Mouse (Mus musculus): ENCODE measurements around the gene Bckdhb. TPM values are rescaled to one million over a fixed set of nuclear protein-coding genes. Genes with fewer than 3 reads are reported as not detected.

Gene Bckdhb
- 42.2 and 49.1 TPM in 2 replicates for polyA plus RNA-seq (2016; fragmentation: Nextera tagmentation; extraction: Ambion mirVana)

DNA sequence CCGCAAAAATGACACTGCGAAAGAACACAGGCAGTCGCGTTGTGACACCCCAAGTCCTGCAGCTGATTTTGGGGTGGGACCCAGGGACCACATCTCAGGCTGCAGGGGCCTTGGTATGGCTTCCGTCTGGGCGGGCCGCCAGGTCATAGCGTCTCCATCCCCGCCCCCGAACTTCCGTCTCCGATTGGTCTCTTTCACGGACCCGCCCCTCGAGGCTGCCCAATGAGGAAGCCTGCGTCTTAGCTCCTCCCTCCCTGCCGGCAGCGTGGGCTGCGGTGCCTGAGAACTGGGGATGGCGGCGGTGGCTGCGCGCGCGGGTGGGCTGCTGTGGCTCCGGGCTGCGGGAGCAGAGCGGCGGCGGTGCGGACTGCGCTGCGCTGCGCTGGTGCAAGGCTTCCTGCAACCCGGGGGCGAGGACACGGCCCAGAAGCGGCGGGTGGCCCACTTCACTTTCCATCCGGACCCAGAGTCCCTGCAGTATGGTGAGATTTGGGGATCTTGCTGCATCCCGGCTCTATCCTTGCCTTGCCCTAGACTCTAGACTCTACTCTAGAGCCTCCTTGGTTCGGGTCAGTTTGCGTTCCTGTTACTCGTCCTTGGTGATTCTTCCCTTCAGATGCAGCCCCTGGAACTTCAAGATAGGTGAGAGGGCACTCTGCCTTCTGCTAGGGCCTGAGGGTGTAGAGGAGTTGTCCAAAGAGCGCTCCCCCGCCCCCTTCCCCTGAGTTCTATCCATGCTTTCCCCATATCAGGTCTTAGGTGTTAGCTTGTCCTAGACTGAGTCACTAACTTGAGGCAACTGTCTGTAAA lies at the start of gene Bckdhb:
Gene Bckdhb (plus strand): TSS at position 268 of the 810 bp plus-strand sequence.
- peak; percentile 100 for ATAC-seq (ENCODE audit: low FRiP score)
- H3K9me3 ChIP-seq: no peaks in the 10 kb centered on the region
- H3K4me2 ChIP-seq: peak within 1 kb of the TSS; percentile 66
- 1% methylated on average over 44 of the region's 46 CpGs for WGBS
- H3K4me1 ChIP-seq: peaks cover 5% of the 10 kb centered on the region
- H3K36me3 ChIP-seq (replicated peaks): no peaks in the 10 kb centered on the region
- H3K27ac ChIP-seq: no peak within 1 kb of the TSS
- peak within 1 kb of the TSS; percentile 61 for H3K4me3 ChIP-seq (replicated peaks)
- peak within 1 kb of the TSS; percentile 54 for H3K9ac ChIP-seq
- H3K27me3 ChIP-seq: no peaks in the 10 kb centered on the region

DNA sequence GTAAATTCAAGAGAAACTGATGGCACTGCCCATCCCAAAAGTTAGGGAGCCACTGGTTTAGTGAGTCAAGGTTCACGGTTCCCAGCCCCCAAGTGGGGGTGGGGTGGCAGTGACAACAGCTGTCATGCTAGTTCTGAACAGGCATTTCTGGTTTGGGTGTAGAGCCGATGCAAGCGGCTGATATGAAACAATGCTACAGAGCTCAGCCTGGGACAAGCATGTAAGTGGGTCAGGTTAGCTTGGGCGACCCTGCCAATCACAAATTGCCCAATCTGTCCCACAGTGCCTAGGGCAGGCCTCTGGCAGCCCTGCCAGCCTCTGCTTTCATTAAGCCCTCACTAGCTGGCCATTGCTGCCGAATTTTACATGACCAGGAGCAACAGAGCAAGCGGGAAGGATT lies 42.8 kb upstream of the Bckdhb start:
- no peak overlapping the region for H3K27ac ChIP-seq
- 81% methylated on average over 6 of the region's 6 CpGs for whole genome bisulfite sequencing
- no peaks in the 10 kb centered on the region for H3K4me1 ChIP-seq
- no peaks in the 10 kb centered on the region for H3K27me3 ChIP-seq
- H3K4me2 ChIP-seq: no peak overlapping the region
- no peak overlapping the region for H3K9ac ChIP-seq
- H3K4me3 ChIP-seq (replicated peaks): no peak overlapping the region
- H3K36me3 ChIP-seq (replicated peaks): 0 out of 2 replicates have a peak, but pooled peaks cover 3% of the 10 kb centered on the region
- H3K9me3 ChIP-seq: no peaks in the 10 kb centered on the region
- ATAC-seq (ENCODE audit: low FRiP score): no peak

DNA sequence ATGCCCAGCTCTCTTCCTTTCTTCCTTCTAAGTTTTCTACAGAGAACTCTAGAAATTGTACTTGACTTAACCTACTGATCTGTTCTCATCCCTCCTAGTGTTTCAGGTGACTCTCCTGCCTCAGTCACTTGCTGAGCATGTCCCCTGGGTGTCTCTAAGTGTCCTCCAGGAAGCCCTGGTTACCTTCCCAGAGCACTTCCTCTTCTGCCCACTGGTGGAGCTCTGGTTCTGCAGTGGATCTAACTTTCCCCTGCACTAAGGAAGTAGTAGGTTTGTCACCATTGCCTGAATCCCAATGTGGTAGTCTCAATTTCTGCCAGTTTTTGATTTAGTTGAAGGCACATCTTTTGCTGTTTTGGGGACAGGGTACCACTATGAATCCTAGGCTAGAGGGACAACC lies 38.8 kb upstream of the Bckdhb start:
- no peaks in the 10 kb centered on the region for H3K27me3 ChIP-seq
- H3K36me3 ChIP-seq (replicated peaks): 0 out of 2 replicates have a peak, but pooled peaks cover 3% of the 10 kb centered on the region
- ATAC-seq (ENCODE audit: low FRiP score): no peak
- H3K4me2 ChIP-seq: no peak overlapping the region
- H3K9me3 ChIP-seq: no peaks in the 10 kb centered on the region
- H3K27ac ChIP-seq: no peak overlapping the region
- H3K9ac ChIP-seq: no peak overlapping the region
- no peaks in the 10 kb centered on the region for H3K4me1 ChIP-seq
- no peak overlapping the region for H3K4me3 ChIP-seq (replicated peaks)

DNA sequence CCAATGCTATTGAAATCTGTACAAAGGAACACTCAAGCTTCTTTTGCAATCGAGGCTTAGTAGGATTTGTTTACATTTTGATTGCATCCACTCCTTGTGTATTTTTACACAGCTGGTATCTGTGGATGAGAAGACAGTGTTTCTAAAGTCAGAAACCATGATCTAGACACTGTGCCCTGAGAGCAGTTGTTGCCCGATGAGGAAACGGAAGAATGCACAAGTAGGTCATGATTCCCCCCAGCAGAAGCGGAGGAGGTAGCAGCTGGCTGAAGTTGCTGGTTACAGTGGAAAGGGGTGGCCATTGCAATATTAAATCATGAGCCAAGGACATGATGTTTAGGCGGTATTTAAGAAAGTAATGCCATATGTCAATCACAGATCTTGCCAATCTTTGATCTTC lies 36.7 kb upstream of the Bckdhb start:
- H3K9ac ChIP-seq: no peak overlapping the region
- 87% methylated on average over 5 of the region's 5 CpGs for WGBS
- ATAC-seq (ENCODE audit: low FRiP score): no peak

DNA sequence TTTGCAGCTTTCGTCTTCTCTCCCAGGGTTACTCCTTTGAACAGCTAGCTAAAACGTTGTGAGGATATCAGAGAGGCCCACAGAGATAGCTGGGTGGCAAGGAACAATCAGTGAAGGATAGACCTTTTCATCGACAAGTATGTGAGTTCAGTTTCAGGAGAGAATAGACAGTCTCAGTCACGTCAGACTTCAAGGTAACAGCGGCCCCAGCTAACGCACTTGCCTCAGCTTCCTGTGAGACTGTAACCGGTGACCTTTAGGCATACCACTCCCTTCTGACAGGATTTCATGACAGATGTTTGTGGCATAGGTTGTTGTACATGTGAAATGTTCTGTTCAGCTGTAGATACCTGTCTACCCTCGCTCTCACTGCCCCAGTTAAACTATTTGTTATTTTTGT lies 31.9 kb upstream of the Bckdhb start:
- no peak overlapping the region for H3K4me2 ChIP-seq
- no peaks in the 10 kb centered on the region for H3K27me3 ChIP-seq
- no peaks in the 10 kb centered on the region for H3K9me3 ChIP-seq
- ATAC-seq (ENCODE audit: low FRiP score): no peak
- no peak overlapping the region for H3K27ac ChIP-seq
- WGBS: 81% methylated on average over 8 of the region's 8 CpGs
- H3K4me1 ChIP-seq: no peaks in the 10 kb centered on the region
- no peak overlapping the region for H3K4me3 ChIP-seq (replicated peaks)
- no peaks in the 10 kb centered on the region for H3K36me3 ChIP-seq (replicated peaks)
- H3K9ac ChIP-seq: no peak overlapping the region

More for the DNA sequence above, 36.7 kb upstream of the Bckdhb start:
- Histone ChIP-seq H3K27me3 (no peaks in the 10 kb centered on the region), H3K27ac (no peak overlapping the region), H3K9me3 (no peaks in the 10 kb centered on the region), H3K4me2 (no peak overlapping the region), H3K4me3 (replicated peaks) (no peak overlapping the region), H3K4me1 (no peaks in the 10 kb centered on the region), H3K36me3 (replicated peaks) (0 out of 2 replicates have a peak, but pooled peaks cover 3% of the 10 kb centered on the region)

DNA sequence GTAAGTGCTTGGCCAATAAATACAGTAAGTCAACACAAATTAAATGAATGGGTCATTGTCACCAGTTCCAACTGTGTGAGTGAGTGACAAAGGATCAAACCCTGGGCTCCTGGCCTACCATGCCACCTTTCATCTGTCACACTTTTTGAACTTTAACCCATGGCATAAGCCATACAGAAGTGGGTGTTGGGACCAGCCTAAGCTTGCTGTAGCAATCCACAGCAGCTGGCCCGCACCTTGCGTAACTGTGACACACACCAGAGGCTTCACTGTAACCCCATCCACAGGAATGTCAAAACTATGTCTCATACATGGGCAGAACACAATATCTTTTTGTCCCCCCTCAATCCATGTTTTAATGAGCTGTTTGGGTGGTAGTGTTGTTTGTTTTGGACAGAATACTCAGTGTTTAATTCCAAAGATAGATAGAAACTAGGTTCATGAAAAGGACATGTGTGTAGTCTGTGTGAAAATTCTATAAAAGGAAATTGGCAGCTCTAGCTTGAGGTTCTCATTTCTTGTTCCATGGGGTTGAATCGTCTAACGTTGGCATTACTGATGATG lies 31.1 kb upstream of the Bckdhb start:
- ATAC-seq (ENCODE audit: low FRiP score): no peak
- WGBS: 90% methylated on average over 4 of the region's 4 CpGs
- no peak overlapping the region for H3K27ac ChIP-seq
- H3K4me1 ChIP-seq: no peaks in the 10 kb centered on the region
- no peaks in the 10 kb centered on the region for H3K36me3 ChIP-seq (replicated peaks)
- no peaks in the 10 kb centered on the region for H3K27me3 ChIP-seq
- H3K4me3 ChIP-seq (replicated peaks): no peak overlapping the region
- H3K4me2 ChIP-seq: no peak overlapping the region
- H3K9me3 ChIP-seq: no peaks in the 10 kb centered on the region
- no peak overlapping the region for H3K9ac ChIP-seq

DNA sequence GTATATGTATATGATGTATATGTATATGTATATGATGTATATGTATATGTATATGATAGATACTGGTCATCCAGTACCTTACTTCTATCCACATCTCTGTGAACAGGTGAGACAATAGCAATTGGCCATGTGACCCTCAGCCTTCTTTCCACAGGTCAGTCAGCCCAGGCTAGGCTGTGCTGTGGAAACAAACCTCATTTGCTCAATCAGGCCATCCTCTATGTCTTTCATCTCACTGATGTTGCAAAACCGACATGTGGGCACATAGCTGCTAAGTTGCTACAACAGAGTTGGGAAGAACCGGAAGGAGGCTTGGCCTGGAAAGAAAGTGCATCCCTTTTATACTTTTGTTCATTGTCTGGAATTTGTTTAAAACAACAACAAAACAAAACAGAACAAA lies 22.9 kb upstream of the Bckdhb start:
- 84% methylated on average over 2 of the region's 2 CpGs for WGBS
- Histone ChIP-seq H3K4me3 (replicated peaks) (no peak overlapping the region), H3K9ac (no peak overlapping the region), H3K27ac (no peak overlapping the region), H3K27me3 (no peaks in the 10 kb centered on the region), H3K36me3 (replicated peaks) (no peaks in the 10 kb centered on the region), H3K4me2 (no peak overlapping the region), H3K9me3 (no peaks in the 10 kb centered on the region), H3K4me1 (no peaks in the 10 kb centered on the region)
- ATAC-seq (ENCODE audit: low FRiP score): no peak

DNA sequence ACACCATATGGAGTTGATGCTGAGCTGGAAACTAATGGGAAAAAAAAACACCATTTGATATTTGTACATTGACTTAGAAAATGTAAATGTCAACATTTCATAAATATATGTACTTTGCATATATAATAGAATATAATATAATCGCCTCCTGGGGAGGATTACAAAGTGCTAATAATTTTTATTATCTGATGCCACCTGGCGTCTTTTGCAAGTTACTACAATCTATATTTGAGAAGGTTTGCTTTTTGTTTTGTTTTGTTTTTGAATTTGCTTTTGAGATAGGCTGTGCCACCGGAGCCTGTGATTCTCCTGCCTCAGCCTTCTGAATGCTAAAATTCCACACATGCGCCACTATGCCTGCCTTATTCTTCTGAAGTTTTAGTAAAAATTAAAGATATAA lies 19.1 kb upstream of the Bckdhb start:
- Histone ChIP-seq H3K4me1 (no peaks in the 10 kb centered on the region), H3K9me3 (no peaks in the 10 kb centered on the region), H3K27me3 (no peaks in the 10 kb centered on the region), H3K4me2 (no peak overlapping the region), H3K36me3 (replicated peaks) (no peaks in the 10 kb centered on the region), H3K27ac (no peak overlapping the region), H3K4me3 (replicated peaks) (no peak overlapping the region), H3K9ac (no peak overlapping the region)
- WGBS: 72% methylated on average over 4 of the region's 4 CpGs
- no peak for ATAC-seq (ENCODE audit: low FRiP score)

DNA sequence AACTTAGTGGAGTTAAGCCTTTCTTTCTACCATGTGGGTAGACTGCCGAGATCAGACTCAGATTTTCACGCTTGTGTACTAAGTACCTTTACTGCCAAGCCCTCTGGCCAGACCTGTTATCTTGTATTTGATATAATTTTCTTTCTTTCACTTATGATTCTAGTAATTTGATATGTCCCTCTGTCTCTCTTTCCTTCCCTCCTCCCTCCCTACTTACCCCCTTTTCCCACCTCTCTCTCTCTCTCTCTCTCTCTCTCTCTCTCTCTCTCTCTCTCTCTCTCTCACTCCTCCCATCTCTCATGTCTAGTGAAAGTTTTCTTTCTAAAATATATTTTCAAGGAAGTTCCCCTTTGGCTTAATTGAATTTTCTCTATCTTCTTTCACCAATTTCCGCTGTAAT lies 17.9 kb upstream of the Bckdhb start:
- H3K4me2 ChIP-seq: no peak overlapping the region
- no peaks in the 10 kb centered on the region for H3K36me3 ChIP-seq (replicated peaks)
- no peak for ATAC-seq (ENCODE audit: low FRiP score)
- H3K27me3 ChIP-seq: no peaks in the 10 kb centered on the region
- 85% methylated on average over 3 of the region's 3 CpGs for WGBS
- no peaks in the 10 kb centered on the region for H3K4me1 ChIP-seq
- no peak overlapping the region for H3K4me3 ChIP-seq (replicated peaks)
- H3K27ac ChIP-seq: no peak overlapping the region
- H3K9me3 ChIP-seq: no peaks in the 10 kb centered on the region
- H3K9ac ChIP-seq: no peak overlapping the region

DNA sequence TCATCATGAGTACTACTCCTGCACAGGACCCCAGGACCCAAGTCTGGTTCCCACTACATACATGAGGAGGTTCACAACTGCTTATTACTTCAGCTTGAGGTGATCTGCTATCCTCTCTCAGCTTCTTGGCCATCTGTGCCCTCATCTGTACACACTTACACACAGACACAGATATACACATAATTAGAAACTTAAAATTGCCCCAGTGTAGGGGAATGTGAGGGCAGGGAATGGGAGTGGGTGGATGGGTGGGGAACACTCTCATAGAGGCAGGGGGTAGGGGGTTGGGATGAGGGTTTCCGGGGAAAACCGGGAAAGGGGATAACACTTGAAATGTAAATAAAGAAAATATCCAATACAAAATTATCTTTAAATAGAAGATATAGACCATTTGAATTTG lies 15.1 kb upstream of the Bckdhb start:
- no peak overlapping the region for H3K4me2 ChIP-seq
- no peaks in the 10 kb centered on the region for H3K36me3 ChIP-seq (replicated peaks)
- no peak overlapping the region for H3K9ac ChIP-seq
- ATAC-seq (ENCODE audit: low FRiP score): no peak
- H3K9me3 ChIP-seq: no peaks in the 10 kb centered on the region
- H3K4me3 ChIP-seq (replicated peaks): no peak overlapping the region
- no peaks in the 10 kb centered on the region for H3K4me1 ChIP-seq
- H3K27ac ChIP-seq: no peak overlapping the region
- no peaks in the 10 kb centered on the region for H3K27me3 ChIP-seq
- WGBS: 85% methylated on average over 2 of the region's 2 CpGs

DNA sequence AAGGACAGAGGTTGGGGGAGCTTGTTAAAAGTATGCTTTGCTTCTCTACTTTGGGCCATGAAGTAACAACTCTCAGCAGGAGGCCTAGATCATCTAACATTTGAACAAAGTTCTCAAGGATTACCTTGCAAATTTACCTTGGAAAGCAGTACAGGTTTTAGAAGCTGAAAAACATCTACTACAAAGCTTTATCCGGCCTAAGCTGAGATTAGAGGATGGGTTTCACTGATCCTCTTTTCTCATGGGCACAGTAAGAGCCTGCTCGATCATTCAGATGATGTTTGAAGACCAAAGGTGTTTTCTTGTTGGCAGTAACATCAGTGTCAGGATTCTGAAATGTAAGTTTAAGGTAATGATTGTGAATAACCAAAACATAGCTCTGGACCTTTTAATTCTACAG lies 14.0 kb upstream of the Bckdhb start:
- H3K9me3 ChIP-seq: no peaks in the 10 kb centered on the region
- no peak for ATAC-seq (ENCODE audit: low FRiP score)
- no peaks in the 10 kb centered on the region for H3K36me3 ChIP-seq (replicated peaks)
- H3K4me2 ChIP-seq: no peak overlapping the region
- H3K4me1 ChIP-seq: no peaks in the 10 kb centered on the region
- H3K9ac ChIP-seq: no peak overlapping the region
- H3K4me3 ChIP-seq (replicated peaks): no peak overlapping the region
- H3K27ac ChIP-seq: no peak overlapping the region
- no peaks in the 10 kb centered on the region for H3K27me3 ChIP-seq
- WGBS: 83% methylated on average over 2 of the region's 2 CpGs

DNA sequence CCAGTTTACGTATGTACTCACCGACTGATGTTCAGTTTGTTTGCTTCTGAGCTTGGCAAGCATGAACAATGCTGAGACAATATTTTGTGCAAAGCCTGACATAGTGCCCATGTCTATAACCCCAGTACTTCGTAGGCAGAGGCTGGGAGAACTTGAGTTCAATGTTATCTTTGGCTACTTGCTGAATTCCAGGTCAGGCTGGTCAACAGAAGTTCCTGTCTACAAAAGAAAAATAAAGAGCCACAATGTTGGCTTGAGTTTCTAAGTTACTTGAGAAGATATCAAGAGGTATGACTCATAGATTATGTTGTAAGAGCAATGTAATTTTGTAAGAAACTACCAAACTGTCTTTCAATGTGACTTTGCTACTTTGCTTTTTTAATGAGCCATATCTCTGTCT lies 2.9 kb upstream of the Bckdhb start:
- Histone ChIP-seq H3K4me3 (replicated peaks) (no peak overlapping the region), H3K9me3 (no peaks in the 10 kb centered on the region), H3K36me3 (replicated peaks) (no peaks in the 10 kb centered on the region), H3K27ac (no peak overlapping the region), H3K4me2 (no peak overlapping the region), H3K9ac (no peak overlapping the region), H3K4me1 (peaks cover 5% of the 10 kb centered on the region), H3K27me3 (no peaks in the 10 kb centered on the region)
- no peak for ATAC-seq (ENCODE audit: low FRiP score)
- WGBS: 83% methylated on average over 3 of the region's 3 CpGs

DNA sequence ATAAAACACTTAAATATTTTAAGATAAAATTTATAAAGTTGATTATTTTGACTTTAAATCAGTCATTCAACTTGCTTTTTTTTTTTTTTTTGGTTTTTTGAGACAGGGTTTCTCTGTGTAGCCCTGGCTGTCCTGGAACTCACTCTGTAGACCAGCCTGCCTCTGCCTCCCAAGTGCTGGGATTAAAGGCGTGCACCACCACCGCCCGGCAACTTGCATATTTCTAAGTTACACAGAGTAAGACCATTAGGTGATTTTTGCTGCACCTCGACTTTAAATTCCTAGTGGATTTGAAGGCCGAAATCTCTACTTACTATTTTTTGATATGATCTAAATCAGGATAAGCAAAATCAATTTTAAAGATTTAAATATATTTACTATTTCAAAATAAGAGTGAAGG lies 589 bp upstream of the Bckdhb start:
- Histone ChIP-seq H3K4me1 (peaks cover 5% of the 10 kb centered on the region), H3K4me2 (peak overlapping the region; percentile 66), H3K27ac (no peak overlapping the region), H3K4me3 (replicated peaks) (peak overlapping the region; percentile 61), H3K36me3 (replicated peaks) (no peaks in the 10 kb centered on the region), H3K27me3 (no peaks in the 10 kb centered on the region), H3K9ac (no peak overlapping the region), H3K9me3 (no peaks in the 10 kb centered on the region)
- ATAC-seq (ENCODE audit: low FRiP score): no peak
- 84% methylated on average over 5 of the region's 5 CpGs for WGBS

All from forebrain, embryonic 12.5 days (tissue).